Mouse (Mus musculus): ENCODE data around the gene Syne1. TPM values are rescaled to one million over a fixed set of nuclear protein-coding genes. Genes with fewer than 3 reads are reported as not detected.

Syne1 gene
- polyA plus RNA-seq, 1 experiment, result 28.3 TPM

GRCm38 (mm10) chr10:4977374-4977773 lies 573.9 kb downstream of the Syne1 start:
- DNase-seq (ENCODE audit: low spot score), result no peak

GRCm38 (mm10) chr10:4976557-4976956 lies 574.7 kb downstream of the Syne1 start:
- no peak for DNase-seq (ENCODE audit: low spot score)

- DNase-seq (ENCODE audit: low spot score), result no peak
Measured at GRCm38 (mm10) chr10:4974246-4974645, 577.0 kb downstream of the Syne1 start.

GRCm38 (mm10) chr10:4972026-4972425 lies 579.3 kb downstream of the Syne1 start:
- DNase-seq (ENCODE audit: low spot score), result no peak

- no peak for DNase-seq (ENCODE audit: low spot score)
Measured at GRCm38 (mm10) chr10:4971586-4971985, 579.7 kb downstream of the Syne1 start.

GRCm38 (mm10) chr10:4971156-4971555 lies 580.1 kb downstream of the Syne1 start:
- no peak for DNase-seq (ENCODE audit: low spot score)

Other genes starting within 250 kb of the Syne1 start
- 3.0 and 3.6 TPM in 2 replicates for gene Myct1, start 42.3 kb upstream of the Syne1 start, polyA plus RNA-seq (2012; rRNA removed)
- gene Vip, start 87.7 kb upstream of the Syne1 start, polyA plus RNA-seq (2012; rRNA removed), result 1.2 and 1.3 TPM in 2 replicates